ENCODE assay signal across 7 mouse cellular contexts in the genomic region with DNA sequence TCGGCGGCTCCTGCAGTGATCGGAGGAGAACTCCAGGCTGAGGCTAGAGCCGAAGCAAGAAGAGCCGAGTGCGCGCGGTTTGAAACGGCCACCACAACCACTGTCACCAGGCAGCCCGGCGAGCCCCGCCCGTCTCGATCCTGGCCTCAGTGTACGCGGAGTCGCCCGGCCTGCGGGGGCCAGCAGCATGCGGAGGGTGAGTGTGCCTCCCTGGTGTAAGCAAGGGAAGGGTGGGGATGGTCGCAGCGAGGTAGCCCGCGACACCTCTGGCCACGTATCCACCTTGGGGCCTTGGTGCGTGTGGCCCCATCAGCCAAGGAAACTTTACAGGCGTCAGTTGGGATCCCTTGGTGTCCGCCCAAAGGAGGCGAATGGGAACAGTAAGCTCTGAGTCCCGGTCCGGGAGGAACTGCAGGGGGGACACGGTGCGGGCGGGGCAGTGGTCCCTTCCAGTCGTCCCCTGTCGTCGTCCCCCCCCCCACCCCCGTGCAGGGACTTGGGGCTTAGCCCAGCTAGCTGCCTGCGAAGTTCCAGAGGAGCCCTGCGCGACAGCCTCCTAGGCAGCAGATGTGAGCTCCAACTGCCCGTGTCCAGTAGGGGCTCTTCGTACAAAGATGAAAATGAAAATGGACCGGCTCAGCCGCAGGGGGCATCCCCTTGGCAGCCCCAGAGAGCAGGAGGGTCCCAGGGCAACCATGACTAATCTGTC. TPM values are rescaled to one million over a fixed set of nuclear protein-coding genes. Genes with fewer than 3 reads are reported as not detected.
DNase-seq lines count a peak whose midpoint lies in the region; ATAC-seq and TF ChIP-seq lines count a peak whose summit lies in the region.

No protein-coding gene starts in this region.

- peak overlapping the region; percentile 71 for H3K9ac ChIP-seq in heart, embryonic 12.5 days

- intact Hi-C loops in left cerebral cortex, postnatal 25 days (cut with DNase I): no loop called here

- peaks cover 12% of the 10 kb centered on the region for H3K27me3 ChIP-seq in spleen, adult 2 months (ENCODE audit: control insufficient read depth, insufficient read depth, low read length)
- peaks cover 12% of the 10 kb centered on the region for H3K27me3 ChIP-seq in heart, embryonic 12.5 days (replicated peaks)

- peak; percentile 82 for ATAC-seq in common myeloid progenitor, adult 5-6 weeks (replicated peaks; ENCODE audit: low read depth, poor library complexity, severe bottlenecking)
- peak; percentile 55; the same call in 1 of the 2 replicates for ATAC-seq in heart, embryonic 12.5 days (ENCODE audit: insufficient number of reproducible peaks, low FRiP score)
- peak; percentile 64 for ATAC-seq in megakaryocyte progenitor cell, adult 5-6 weeks (replicated peaks; ENCODE audit: poor library complexity)

- DNase-seq in spleen, adult 2 months (ENCODE audit: low read depth in 1 of 2, low spot score in 2 of 2): no peak
- no peak for DNase-seq in spleen, postnatal 14 days (ENCODE audit: low spot score in 2 of 2)
- DNase-seq in kidney, postnatal 14 days: peak; percentile 27
- no peak for DNase-seq in left cerebral cortex, postnatal 25 days (ENCODE audit: low spot score in 2 of 2)

- no peak overlapping the region for H3K27ac ChIP-seq in spleen, adult 2 months (ENCODE audit: insufficient read depth, low read length)
- H3K27ac ChIP-seq in heart, embryonic 12.5 days (ENCODE audit: poor library complexity, severe bottlenecking): no peak overlapping the region

- WGBS in spleen, adult 2 months: 3% methylated on average over 45 of the region's 45 CpGs
- WGBS in heart, embryonic 12.5 days: under 1% methylated on average over 45 of the region's 45 CpGs

- no peaks in the 10 kb centered on the region for H3K36me3 ChIP-seq in spleen, adult 2 months (ENCODE audit: control insufficient read depth, insufficient read depth, low read length)
- no peaks in the 10 kb centered on the region for H3K36me3 ChIP-seq in heart, embryonic 12.5 days

- peak overlapping the region; percentile 38; the same call in 1 of the 2 replicates for H3K4me3 ChIP-seq in spleen, adult 2 months (ENCODE audit: extremely low read depth, insufficient read depth, insufficient read length)
- peak overlapping the region; percentile 62 for H3K4me3 ChIP-seq in heart, embryonic 12.5 days

- no peaks in the 10 kb centered on the region for H3K4me1 ChIP-seq in spleen, adult 2 months (ENCODE audit: control insufficient read depth, insufficient read depth, insufficient read length)
- H3K4me1 ChIP-seq in heart, embryonic 12.5 days (replicated peaks): no peaks in the 10 kb centered on the region

- no peak for TF ChIP-seq POLR2A in spleen, adult 2 months (IDR thresholded peaks at IDR 0.05; ENCODE audit: low read depth, low read length)

- H3K4me2 ChIP-seq in heart, embryonic 12.5 days: peak overlapping the region; percentile 99

- TF ChIP-seq CTCF in spleen, adult 2 months (IDR thresholded peaks at IDR 0.05; ENCODE audit: extremely low read depth, insufficient read depth, insufficient read length, insufficient replicate concordance): no peak

- H3K9me3 ChIP-seq in heart, embryonic 12.5 days (replicated peaks): 0 out of 2 replicates have a peak, but pooled peaks cover 5% of the 10 kb centered on the region

RNA-seq across cellular contexts. Expression of a gene that starts 0.4 kb away (rescaled TPM):
- 6.2 and 6.7 TPM in 2 replicates for polyA plus RNA-seq in spleen, adult 2 months (2012; rRNA removed)
- total RNA-seq in common myeloid progenitor, adult 5-6 weeks (2017): 0.37 and 5.1 TPM in 2 replicates
- polyA plus RNA-seq in heart, embryonic 12.5 days (2016; fragmentation: Nextera tagmentation; extraction: Ambion mirVana): 10.2 and 11.1 TPM in 2 replicates
- 0.49 and 1.3 TPM in 2 replicates for total RNA-seq in megakaryocyte progenitor cell, adult 5-6 weeks (2015)
- total RNA-seq in megakaryocyte progenitor cell, adult 5-6 weeks (2017): 0.78 TPM in 1 of 2 replicates, not detected in the other
- 10 to 100 TPM; 23.1 to 23.6 TPM for total RNA-seq in left cerebral cortex, postnatal 25 days (2021)

RNA-seq across cellular contexts. Expression of a gene that starts 13.7 kb away (rescaled TPM):
- polyA plus RNA-seq in spleen, adult 2 months (2012; rRNA removed): not detected in 2 replicates
- not detected in 2 replicates for total RNA-seq in common myeloid progenitor, adult 5-6 weeks (2017)
- not detected in 2 replicates for polyA plus RNA-seq in heart, embryonic 12.5 days (2016; fragmentation: Nextera tagmentation; extraction: Ambion mirVana)
- not detected in 2 replicates for total RNA-seq in megakaryocyte progenitor cell, adult 5-6 weeks (2015)
- not detected in 2 replicates for total RNA-seq in megakaryocyte progenitor cell, adult 5-6 weeks (2017)
- total RNA-seq in left cerebral cortex, postnatal 25 days (2021): not detected
